Mouse (Mus musculus): ENCODE data around the gene Csrp2. TPM values are rescaled to one million over a fixed set of nuclear protein-coding genes. Genes with fewer than 3 reads are reported as not detected.

Gene Csrp2
- polyA plus RNA-seq, 1 experiment from 2014 or later, result 273 TPM

DNA sequence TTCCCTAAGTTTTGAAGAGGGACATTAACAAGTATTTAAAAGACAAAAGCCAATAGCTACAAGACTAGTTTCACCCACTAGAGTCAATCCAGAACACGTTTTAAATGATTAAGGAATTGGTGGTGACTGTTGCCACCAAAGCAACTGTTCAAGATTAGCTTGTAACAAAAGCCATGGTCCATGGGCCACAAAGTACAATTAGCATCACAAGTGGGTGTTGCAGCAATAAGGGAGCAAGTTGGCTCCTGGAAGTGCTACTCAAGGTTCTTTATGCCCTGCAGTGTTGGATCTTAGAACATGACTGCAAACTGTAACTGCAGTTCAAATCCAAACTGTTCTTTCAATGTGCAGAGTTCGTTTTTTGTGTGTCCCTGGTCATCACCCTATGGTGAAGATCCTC lies 57.8 kb downstream of the Csrp2 start:
- WGBS, result 70% methylated on average over 2 of the region's 2 CpGs
- no peaks in the 10 kb centered on the region for H3K36me3 ChIP-seq
- no peaks in the 10 kb centered on the region for H3K9me3 ChIP-seq
- H3K27me3 ChIP-seq (replicated peaks), result no peaks in the 10 kb centered on the region
- H3K9ac ChIP-seq, result no peak overlapping the region
- H3K4me3 ChIP-seq (replicated peaks), result no peak overlapping the region
- no peak for ATAC-seq
- H3K27ac ChIP-seq, result no peak overlapping the region
- no peaks in the 10 kb centered on the region for H3K4me1 ChIP-seq (replicated peaks)
- no peak overlapping the region for H3K4me2 ChIP-seq (replicated peaks)

DNA sequence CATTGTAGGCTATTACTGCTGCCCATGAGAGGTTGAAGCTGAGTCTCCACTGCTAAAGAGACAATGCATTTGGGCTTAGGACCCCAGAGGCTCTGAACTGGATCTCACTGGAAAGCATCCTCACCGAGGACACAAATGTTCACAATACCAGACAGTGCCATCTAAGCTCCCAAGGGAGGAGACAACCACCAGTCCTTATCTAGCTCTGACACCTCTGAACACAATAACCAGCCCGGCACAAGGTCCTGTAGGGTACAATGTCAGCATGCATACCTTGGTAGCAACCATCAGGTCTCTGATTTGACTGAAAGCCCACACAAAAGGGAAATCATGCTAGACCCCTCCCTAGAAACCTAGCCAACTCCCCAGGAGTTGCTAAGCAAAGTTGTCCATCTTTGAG lies 59.8 kb downstream of the Csrp2 start:
- Histone ChIP-seq H3K36me3 (no peaks in the 10 kb centered on the region), H3K27ac (no peak overlapping the region), H3K9me3 (no peaks in the 10 kb centered on the region), H3K4me3 (replicated peaks) (no peak overlapping the region), H3K27me3 (replicated peaks) (no peaks in the 10 kb centered on the region), H3K9ac (no peak overlapping the region), H3K4me2 (replicated peaks) (no peak overlapping the region), H3K4me1 (replicated peaks) (no peaks in the 10 kb centered on the region)
- WGBS, result 85% methylated on average over 2 of the region's 2 CpGs
- ATAC-seq, result no peak

DNA sequence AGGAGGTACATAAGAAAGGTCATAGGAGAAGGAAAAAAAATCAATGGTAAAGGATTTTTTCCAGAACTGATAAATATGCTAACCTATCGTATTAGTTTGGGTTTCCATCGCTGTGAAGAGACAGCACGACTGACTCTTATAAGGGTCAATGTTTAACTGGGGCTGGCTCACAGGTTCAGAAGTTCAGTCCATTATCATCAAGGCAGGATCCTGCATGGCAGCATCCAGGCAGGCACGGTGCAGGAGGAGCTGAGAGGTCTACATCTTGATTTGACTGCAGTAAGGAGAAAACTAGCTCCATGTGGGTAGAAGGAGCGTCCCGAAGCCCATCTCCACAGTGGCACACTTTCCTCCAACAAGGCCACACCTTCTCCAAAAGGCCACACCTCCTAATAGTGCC lies 60.9 kb downstream of the Csrp2 start:
- Histone ChIP-seq H3K27ac (no peak overlapping the region), H3K27me3 (replicated peaks) (no peaks in the 10 kb centered on the region), H3K36me3 (no peaks in the 10 kb centered on the region), H3K4me2 (replicated peaks) (no peak overlapping the region), H3K4me3 (replicated peaks) (no peak overlapping the region), H3K4me1 (replicated peaks) (no peaks in the 10 kb centered on the region), H3K9me3 (no peaks in the 10 kb centered on the region), H3K9ac (no peak overlapping the region)
- 71% methylated on average over 6 of the region's 6 CpGs for WGBS
- peak; percentile 74 for ATAC-seq

DNA sequence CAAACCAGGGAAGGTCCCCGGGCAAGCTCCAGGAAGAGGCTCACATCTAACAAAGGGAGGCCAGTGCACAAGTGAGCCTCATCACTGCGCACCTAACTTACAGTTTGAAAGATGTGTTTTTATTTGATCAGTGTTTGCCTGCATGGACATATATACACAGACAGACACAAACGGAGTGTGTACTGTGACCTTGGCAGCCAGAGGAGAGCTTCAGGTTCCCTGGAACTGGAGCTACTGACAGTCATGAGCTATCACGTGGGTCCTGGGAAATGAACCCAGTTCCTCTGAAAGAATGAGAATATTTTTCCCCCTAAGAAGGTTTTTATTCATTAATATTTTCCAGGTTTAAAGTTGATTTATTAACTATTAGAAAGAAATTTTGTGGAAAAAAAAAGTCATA lies 63.2 kb downstream of the Csrp2 start:
- no peak for ATAC-seq
- H3K27ac ChIP-seq, result no peak overlapping the region
- no peak overlapping the region for H3K9ac ChIP-seq
- H3K4me2 ChIP-seq (replicated peaks), result no peak overlapping the region
- H3K27me3 ChIP-seq (replicated peaks), result no peaks in the 10 kb centered on the region
- H3K4me3 ChIP-seq (replicated peaks), result no peak overlapping the region
- 76% methylated on average over 4 of the region's 4 CpGs for WGBS
- H3K4me1 ChIP-seq (replicated peaks), result no peaks in the 10 kb centered on the region
- no peaks in the 10 kb centered on the region for H3K9me3 ChIP-seq
- no peaks in the 10 kb centered on the region for H3K36me3 ChIP-seq

DNA sequence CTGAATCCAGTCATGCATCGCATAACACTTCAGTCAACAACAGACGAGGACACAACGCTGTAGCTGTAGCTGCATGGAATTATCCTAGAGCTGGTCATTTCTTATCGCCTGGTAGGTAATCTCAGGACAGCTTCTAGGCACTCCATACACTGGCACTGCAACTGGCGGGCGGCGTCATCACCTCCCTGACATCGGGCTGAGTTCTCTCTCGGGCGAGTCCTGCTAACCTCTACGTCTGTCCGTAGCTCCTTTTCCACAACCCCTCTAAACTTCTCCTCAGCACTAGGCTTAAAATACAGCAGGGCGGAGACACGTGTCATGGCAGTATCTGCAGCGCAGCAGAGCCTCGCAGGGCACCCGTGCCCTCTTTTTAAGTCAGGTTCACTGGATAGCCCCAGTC lies 67.1 kb downstream of the Csrp2 start:
- no peak overlapping the region for H3K9ac ChIP-seq

More for the DNA sequence above, 67.1 kb downstream of the Csrp2 start:
- 91% methylated on average over 17 of the region's 17 CpGs for WGBS
- no peak overlapping the region for H3K4me3 ChIP-seq (replicated peaks)
- no peak overlapping the region for H3K27ac ChIP-seq
- no peaks in the 10 kb centered on the region for H3K36me3 ChIP-seq
- no peaks in the 10 kb centered on the region for H3K27me3 ChIP-seq (replicated peaks)
- H3K4me1 ChIP-seq (replicated peaks), result no peaks in the 10 kb centered on the region
- no peaks in the 10 kb centered on the region for H3K9me3 ChIP-seq
- H3K4me2 ChIP-seq (replicated peaks), result no peak overlapping the region
- no peak for ATAC-seq

Other genes with a start within 250 kb of the Csrp2 start
- gene E2f7, start 174.3 kb upstream of the Csrp2 start, polyA plus RNA-seq (2015; fragmentation: Nextera tagmentation; extraction: Ambion mirVana), result 16.1 and 17.1 TPM in 2 replicates
- gene Zdhhc17, start 90.4 kb downstream of the Csrp2 start, polyA plus RNA-seq (2015; fragmentation: Nextera tagmentation; extraction: Ambion mirVana), result 16.7 and 19.3 TPM in 2 replicates
- 4.8 and 5.4 TPM in 2 replicates for gene Osbpl8, start 245.0 kb downstream of the Csrp2 start, polyA plus RNA-seq (2015; fragmentation: Nextera tagmentation; extraction: Ambion mirVana)

Measured in intestine, embryonic 15.5 days (tissue).